Mouse (Mus musculus): ENCODE results near the gene Ppp1r2. TPM values are rescaled to one million over a fixed set of nuclear protein-coding genes. Genes with fewer than 3 reads are reported as not detected.

Ppp1r2 gene
- polyA plus RNA-seq, 1 experiment from 2014 or later: 86.4 TPM

DNA sequence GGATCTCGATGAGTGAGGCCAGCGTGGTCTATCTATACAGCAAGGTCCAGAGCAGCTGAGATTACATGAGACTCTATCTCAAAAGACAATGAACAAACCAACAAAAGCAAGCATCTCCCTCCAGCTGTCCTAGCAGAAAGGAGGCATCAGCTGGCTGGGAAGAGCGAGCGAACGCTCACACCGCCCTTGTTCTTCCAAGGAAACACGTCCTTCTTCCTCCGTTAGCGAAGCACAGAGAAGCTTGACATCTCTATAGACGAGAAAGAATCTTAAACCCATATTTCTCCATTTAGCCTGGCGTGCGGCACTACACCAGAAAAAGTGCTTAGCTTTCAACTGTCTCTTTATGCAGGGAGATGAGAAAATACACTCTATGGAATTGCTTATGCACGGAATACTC is 26.4 kb downstream of the Ppp1r2 start:
- Histone ChIP-seq H3K9ac (ENCODE audit: low read length) (no peak overlapping the region), H3K27ac (ENCODE audit: low read length) (no peak overlapping the region), H3K36me3 (ENCODE audit: control insufficient read depth, insufficient read depth, low read length) (no peaks in the 10 kb centered on the region), H3K9me3 (replicated peaks; ENCODE audit: control insufficient read depth, low read length) (no peaks in the 10 kb centered on the region), H3K4me2 (ENCODE audit: low read depth, low read length) (no peak overlapping the region), H3K4me3 (replicated peaks; ENCODE audit: low read length) (no peak overlapping the region), H3K27me3 (ENCODE audit: control insufficient read depth, insufficient read depth, low read length) (no peaks in the 10 kb centered on the region), H3K4me1 (ENCODE audit: control insufficient read depth, insufficient read depth, low read length) (no peaks in the 10 kb centered on the region)
- 87% methylated on average over 13 of the region's 13 CpGs for WGBS
- ATAC-seq (ENCODE audit: insufficient read depth, low FRiP score): no peak

DNA sequence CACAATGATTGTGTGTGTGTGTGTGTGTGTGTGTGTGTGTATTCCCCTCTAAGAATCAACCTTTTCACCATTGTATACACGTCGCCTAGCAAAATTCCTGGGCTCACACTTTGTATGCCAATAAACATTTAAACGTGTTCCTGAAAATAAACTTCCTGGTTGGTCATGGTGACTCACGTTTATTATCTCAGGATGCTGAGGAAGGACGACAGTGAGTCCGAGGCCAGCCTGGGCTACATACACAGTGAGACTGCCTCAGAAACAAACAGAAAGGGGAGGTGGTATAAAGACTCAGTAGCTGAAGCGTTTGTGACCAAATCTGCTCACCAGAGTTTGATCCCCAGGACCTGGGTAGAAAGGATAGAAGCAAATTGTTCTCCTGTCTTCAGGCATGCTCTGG is 27.6 kb downstream of the Ppp1r2 start:
- Histone ChIP-seq H3K27me3 (ENCODE audit: control insufficient read depth, insufficient read depth, low read length) (no peaks in the 10 kb centered on the region), H3K4me1 (ENCODE audit: control insufficient read depth, insufficient read depth, low read length) (no peaks in the 10 kb centered on the region), H3K9ac (ENCODE audit: low read length) (no peak overlapping the region), H3K4me3 (replicated peaks; ENCODE audit: low read length) (no peak overlapping the region), H3K36me3 (ENCODE audit: control insufficient read depth, insufficient read depth, low read length) (no peaks in the 10 kb centered on the region), H3K9me3 (replicated peaks; ENCODE audit: control insufficient read depth, low read length) (no peaks in the 10 kb centered on the region), H3K4me2 (ENCODE audit: low read depth, low read length) (no peak overlapping the region), H3K27ac (ENCODE audit: low read length) (no peak overlapping the region)
- WGBS: 58% methylated on average over 7 of the region's 7 CpGs
- no peak for ATAC-seq (ENCODE audit: insufficient read depth, low FRiP score)

DNA sequence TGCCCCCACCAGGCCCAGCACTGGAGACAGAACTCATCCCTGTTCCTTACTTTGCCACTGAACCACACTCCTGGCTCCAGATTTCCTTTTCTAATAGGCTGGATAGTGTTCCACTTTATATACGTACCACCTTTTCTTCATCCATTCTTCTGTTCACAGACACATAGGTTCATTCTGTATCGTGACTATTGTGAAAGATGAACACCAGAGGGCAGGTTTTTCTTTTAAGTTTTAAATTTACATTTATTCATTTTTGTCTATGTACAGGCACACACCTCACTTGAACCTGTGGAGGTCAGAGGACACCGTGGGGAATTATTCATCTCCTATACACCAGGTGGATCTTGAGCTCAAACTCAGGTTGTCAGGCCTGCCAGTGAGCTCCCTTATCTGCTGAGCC is 31.0 kb downstream of the Ppp1r2 start:
- Histone ChIP-seq H3K36me3 (ENCODE audit: control insufficient read depth, insufficient read depth, low read length) (no peaks in the 10 kb centered on the region), H3K27me3 (ENCODE audit: control insufficient read depth, insufficient read depth, low read length) (no peaks in the 10 kb centered on the region), H3K4me2 (ENCODE audit: low read depth, low read length) (no peak overlapping the region), H3K9ac (ENCODE audit: low read length) (no peak overlapping the region), H3K4me3 (replicated peaks; ENCODE audit: low read length) (no peak overlapping the region), H3K9me3 (replicated peaks; ENCODE audit: control insufficient read depth, low read length) (no peaks in the 10 kb centered on the region), H3K4me1 (ENCODE audit: control insufficient read depth, insufficient read depth, low read length) (no peaks in the 10 kb centered on the region), H3K27ac (ENCODE audit: low read length) (no peak overlapping the region)
- WGBS: 75% methylated on average over 3 of the region's 3 CpGs
- no peak for ATAC-seq (ENCODE audit: insufficient read depth, low FRiP score)

DNA sequence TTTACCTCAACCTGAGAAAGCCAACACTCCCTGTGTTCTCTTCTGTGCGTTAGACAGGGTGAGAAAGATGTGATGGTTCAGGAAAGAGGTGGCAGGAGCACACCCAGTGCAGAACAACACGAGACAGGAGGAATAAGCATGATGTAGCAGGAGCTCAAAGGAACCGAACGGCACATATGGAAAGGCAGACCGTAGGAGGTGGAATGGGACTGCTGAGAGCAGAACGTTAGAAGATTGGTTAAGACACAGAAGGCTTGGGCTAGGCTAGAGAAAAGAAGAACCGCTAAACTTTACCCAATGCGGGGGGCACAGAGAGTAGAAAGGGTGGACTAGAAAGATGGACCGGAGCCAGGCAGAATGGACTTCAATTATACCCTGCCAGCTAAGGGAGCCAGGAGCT is 33.6 kb downstream of the Ppp1r2 start:
- Histone ChIP-seq H3K36me3 (ENCODE audit: control insufficient read depth, insufficient read depth, low read length) (no peaks in the 10 kb centered on the region), H3K9me3 (replicated peaks; ENCODE audit: control insufficient read depth, low read length) (no peaks in the 10 kb centered on the region), H3K9ac (ENCODE audit: low read length) (no peak overlapping the region), H3K4me2 (ENCODE audit: low read depth, low read length) (no peak overlapping the region), H3K27ac (ENCODE audit: low read length) (no peak overlapping the region), H3K4me3 (replicated peaks; ENCODE audit: low read length) (no peak overlapping the region), H3K27me3 (ENCODE audit: control insufficient read depth, insufficient read depth, low read length) (no peaks in the 10 kb centered on the region), H3K4me1 (ENCODE audit: control insufficient read depth, insufficient read depth, low read length) (no peaks in the 10 kb centered on the region)
- no peak for ATAC-seq (ENCODE audit: insufficient read depth, low FRiP score)
- 84% methylated on average over 9 of the region's 9 CpGs for WGBS

DNA sequence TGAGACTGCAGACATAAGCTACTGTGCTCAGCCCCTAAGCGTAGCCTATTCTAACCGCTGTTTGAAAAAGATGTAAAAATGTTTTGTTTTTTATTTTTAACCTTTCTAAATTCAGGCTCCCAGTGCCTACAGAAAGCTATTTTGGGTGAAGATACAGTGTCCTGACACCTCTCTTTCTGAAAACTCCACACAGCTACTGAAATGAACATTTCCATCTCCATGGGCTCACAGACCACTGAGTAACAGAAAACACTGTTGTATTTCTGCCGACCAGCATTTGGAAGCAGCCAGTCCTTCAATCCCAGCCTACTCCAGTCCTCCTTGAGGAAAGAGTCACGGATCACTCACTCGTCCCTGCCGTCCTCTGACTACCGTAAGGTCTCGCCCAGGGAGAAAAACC is 34.5 kb downstream of the Ppp1r2 start:
- no peak for ATAC-seq (ENCODE audit: insufficient read depth, low FRiP score)
- Histone ChIP-seq H3K9ac (ENCODE audit: low read length) (no peak overlapping the region), H3K4me2 (ENCODE audit: low read depth, low read length) (no peak overlapping the region), H3K27me3 (ENCODE audit: control insufficient read depth, insufficient read depth, low read length) (no peaks in the 10 kb centered on the region), H3K4me3 (replicated peaks; ENCODE audit: low read length) (no peak overlapping the region), H3K36me3 (ENCODE audit: control insufficient read depth, insufficient read depth, low read length) (no peaks in the 10 kb centered on the region), H3K4me1 (ENCODE audit: control insufficient read depth, insufficient read depth, low read length) (no peaks in the 10 kb centered on the region), H3K9me3 (replicated peaks; ENCODE audit: control insufficient read depth, low read length) (no peaks in the 10 kb centered on the region), H3K27ac (ENCODE audit: low read length) (no peak overlapping the region)
- WGBS: 92% methylated on average over 8 of the region's 8 CpGs

DNA sequence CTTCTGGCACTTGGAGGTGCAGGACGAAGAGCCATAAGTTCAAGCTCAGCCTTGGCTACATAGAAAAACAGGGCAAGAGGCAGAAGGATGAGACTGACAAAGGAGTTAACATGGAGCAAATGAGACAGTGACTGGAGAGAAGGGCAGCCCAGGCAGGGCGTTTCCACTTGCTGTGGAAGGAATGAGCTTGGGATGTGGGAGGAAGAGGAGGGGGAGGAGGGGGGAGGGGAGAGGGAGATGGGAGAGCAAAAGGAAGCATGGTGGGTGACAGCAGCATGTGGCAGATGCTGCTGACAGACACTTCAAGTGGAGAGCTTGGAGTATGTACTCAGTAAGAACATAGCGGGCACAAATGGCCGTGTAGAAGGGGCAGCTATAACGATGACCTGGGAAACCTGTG is 36.8 kb downstream of the Ppp1r2 start:
- Histone ChIP-seq H3K4me1 (ENCODE audit: control insufficient read depth, insufficient read depth, low read length) (peaks cover 4% of the 10 kb centered on the region; the same call in 1 of the 2 replicates), H3K9me3 (replicated peaks; ENCODE audit: control insufficient read depth, low read length) (no peaks in the 10 kb centered on the region), H3K9ac (ENCODE audit: low read length) (no peak overlapping the region), H3K27me3 (ENCODE audit: control insufficient read depth, insufficient read depth, low read length) (no peaks in the 10 kb centered on the region), H3K4me3 (replicated peaks; ENCODE audit: low read length) (no peak overlapping the region), H3K4me2 (ENCODE audit: low read depth, low read length) (no peak overlapping the region), H3K36me3 (ENCODE audit: control insufficient read depth, insufficient read depth, low read length) (no peaks in the 10 kb centered on the region), H3K27ac (ENCODE audit: low read length) (no peak overlapping the region)
- 82% methylated on average over 5 of the region's 5 CpGs for WGBS
- no peak for ATAC-seq (ENCODE audit: insufficient read depth, low FRiP score)

DNA sequence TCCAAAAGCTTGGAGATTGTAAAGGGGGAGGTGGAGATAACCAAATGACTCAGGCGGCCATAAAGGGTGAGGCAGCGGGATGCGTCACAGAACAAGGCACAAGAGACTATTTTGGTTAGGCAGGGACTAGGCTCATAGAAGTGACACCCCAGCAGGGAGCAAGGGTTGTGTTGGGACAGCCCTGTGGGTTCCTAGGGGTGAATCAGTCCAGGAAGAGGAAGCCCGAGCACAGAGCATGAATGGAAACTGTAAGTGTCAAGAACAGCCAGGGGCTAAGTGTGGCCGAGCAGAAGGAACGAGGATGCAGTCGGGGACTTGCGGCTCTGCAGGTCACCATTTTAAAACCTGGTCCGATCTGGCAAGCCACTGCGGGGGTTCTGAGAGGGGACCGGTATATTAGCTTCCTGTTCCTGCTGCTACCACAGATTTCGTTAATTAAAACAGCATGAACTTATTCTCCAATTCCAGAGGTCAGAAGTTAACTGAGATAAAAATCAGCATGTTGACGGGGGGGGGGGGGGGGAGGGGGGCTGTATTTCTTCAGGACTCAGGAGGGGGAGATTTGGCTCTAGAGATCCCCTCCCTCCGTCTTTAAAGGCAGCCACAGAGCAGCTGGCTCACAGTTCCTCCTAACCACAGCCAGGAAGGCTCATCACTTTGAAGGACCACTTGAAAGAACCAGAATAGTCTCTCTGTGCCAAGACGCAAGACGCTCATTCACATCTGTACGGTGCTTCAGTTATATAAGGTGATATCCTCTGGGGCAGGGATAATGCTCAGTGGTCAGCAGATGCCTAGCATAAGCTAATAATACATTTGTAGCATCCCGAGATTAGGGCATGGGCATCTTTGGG is 39.4 kb downstream of the Ppp1r2 start:
- H3K4me1 ChIP-seq (ENCODE audit: control insufficient read depth, insufficient read depth, low read length): peaks cover 4% of the 10 kb centered on the region; the same call in 1 of the 2 replicates
- peak overlapping the region; percentile 7; the same call in 1 of the 2 replicates for H3K4me2 ChIP-seq (ENCODE audit: low read depth, low read length)
- ATAC-seq (ENCODE audit: insufficient read depth, low FRiP score): no peak
- H3K27me3 ChIP-seq (ENCODE audit: control insufficient read depth, insufficient read depth, low read length): no peaks in the 10 kb centered on the region
- H3K4me3 ChIP-seq (replicated peaks; ENCODE audit: low read length): no peak overlapping the region
- 29% methylated on average over 18 of the region's 18 CpGs for WGBS
- H3K9ac ChIP-seq (ENCODE audit: low read length): no peak overlapping the region
- no peaks in the 10 kb centered on the region for H3K36me3 ChIP-seq (ENCODE audit: control insufficient read depth, insufficient read depth, low read length)
- no peaks in the 10 kb centered on the region for H3K9me3 ChIP-seq (replicated peaks; ENCODE audit: control insufficient read depth, low read length)
- no peak overlapping the region for H3K27ac ChIP-seq (ENCODE audit: low read length)

DNA sequence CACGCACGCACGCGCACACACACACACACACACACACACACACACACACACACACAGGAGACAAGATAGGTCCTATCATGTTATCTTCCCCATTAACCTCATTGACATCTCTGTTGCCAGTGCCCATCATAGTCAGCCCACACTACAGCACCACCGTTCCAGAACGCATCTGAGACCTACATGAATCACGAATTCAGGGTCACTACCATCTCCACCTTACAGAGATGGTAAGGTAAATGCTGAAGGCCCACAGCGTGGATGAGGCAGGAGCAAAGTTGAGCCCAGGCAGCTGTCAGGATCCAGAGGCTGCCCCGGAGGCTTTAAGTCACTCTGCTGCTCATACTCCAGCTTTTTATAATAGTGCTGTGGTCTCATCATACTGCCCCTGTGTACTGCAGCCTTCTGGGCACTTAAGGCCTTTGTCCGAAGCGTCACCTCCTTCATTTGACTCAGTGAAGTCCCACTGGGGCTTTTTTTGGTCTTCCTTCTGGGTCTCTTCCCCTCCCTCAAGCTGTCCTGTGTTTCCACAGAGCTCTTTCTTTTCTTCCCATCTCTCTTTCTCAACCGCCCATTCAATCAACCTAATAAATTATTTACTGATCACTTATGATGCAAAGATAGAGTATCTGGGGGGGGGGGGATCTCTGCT is 40.1 kb downstream of the Ppp1r2 start:
- H3K4me2 ChIP-seq (ENCODE audit: low read depth, low read length): no peak overlapping the region
- no peak overlapping the region for H3K9ac ChIP-seq (ENCODE audit: low read length)
- H3K27me3 ChIP-seq (ENCODE audit: control insufficient read depth, insufficient read depth, low read length): no peaks in the 10 kb centered on the region
- H3K4me1 ChIP-seq (ENCODE audit: control insufficient read depth, insufficient read depth, low read length): peaks cover 4% of the 10 kb centered on the region; the same call in 1 of the 2 replicates
- WGBS: 83% methylated on average over 12 of the region's 12 CpGs
- no peak overlapping the region for H3K27ac ChIP-seq (ENCODE audit: low read length)
- H3K4me3 ChIP-seq (replicated peaks; ENCODE audit: low read length): no peak overlapping the region
- no peaks in the 10 kb centered on the region for H3K9me3 ChIP-seq (replicated peaks; ENCODE audit: control insufficient read depth, low read length)
- ATAC-seq (ENCODE audit: insufficient read depth, low FRiP score): no peak
- no peaks in the 10 kb centered on the region for H3K36me3 ChIP-seq (ENCODE audit: control insufficient read depth, insufficient read depth, low read length)

DNA sequence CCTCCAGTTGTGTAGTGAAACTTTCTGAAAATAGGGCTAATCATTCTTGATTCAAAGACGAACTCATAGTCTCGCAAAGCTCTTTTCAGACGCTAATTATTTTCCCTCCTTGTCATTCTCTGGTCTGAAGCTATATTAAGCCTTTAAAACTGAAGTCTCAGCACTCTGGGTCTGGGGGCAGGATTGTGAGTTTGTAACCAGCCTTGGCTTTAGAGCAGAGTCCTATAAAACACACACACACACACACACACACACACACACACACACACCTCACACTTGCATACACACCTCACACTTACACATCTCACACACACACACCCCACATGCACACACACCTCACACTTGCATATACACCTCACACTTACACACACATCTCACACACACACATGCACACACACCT is 40.7 kb downstream of the Ppp1r2 start:
- peaks cover 4% of the 10 kb centered on the region; the same call in 1 of the 2 replicates for H3K4me1 ChIP-seq (ENCODE audit: control insufficient read depth, insufficient read depth, low read length)
- no peaks in the 10 kb centered on the region for H3K36me3 ChIP-seq (ENCODE audit: control insufficient read depth, insufficient read depth, low read length)
- 44% methylated on average over 3 of the region's 3 CpGs for WGBS
- ATAC-seq (ENCODE audit: insufficient read depth, low FRiP score): no peak
- H3K27ac ChIP-seq (ENCODE audit: low read length): peak overlapping the region; percentile 32; the same call in 1 of the 2 replicates
- H3K9me3 ChIP-seq (replicated peaks; ENCODE audit: control insufficient read depth, low read length): no peaks in the 10 kb centered on the region
- H3K4me2 ChIP-seq (ENCODE audit: low read depth, low read length): 0 out of 2 replicates have a peak overlapping the region, but pooled peaks have one; percentile 49
- no peak overlapping the region for H3K9ac ChIP-seq (ENCODE audit: low read length)
- H3K27me3 ChIP-seq (ENCODE audit: control insufficient read depth, insufficient read depth, low read length): no peaks in the 10 kb centered on the region
- H3K4me3 ChIP-seq (replicated peaks; ENCODE audit: low read length): no peak overlapping the region

Data from stomach, embryonic 16.5 days (tissue).